Mouse (Mus musculus): ENCODE data around the gene Cnn2. TPM values are rescaled to one million over a fixed set of nuclear protein-coding genes. Genes with fewer than 3 reads are reported as not detected.

Gene Cnn2
- polyA plus RNA-seq (2015; fragmentation: Nextera tagmentation; extraction: Ambion mirVana), result 40.7 and 42.8 TPM in 2 replicates

DNA sequence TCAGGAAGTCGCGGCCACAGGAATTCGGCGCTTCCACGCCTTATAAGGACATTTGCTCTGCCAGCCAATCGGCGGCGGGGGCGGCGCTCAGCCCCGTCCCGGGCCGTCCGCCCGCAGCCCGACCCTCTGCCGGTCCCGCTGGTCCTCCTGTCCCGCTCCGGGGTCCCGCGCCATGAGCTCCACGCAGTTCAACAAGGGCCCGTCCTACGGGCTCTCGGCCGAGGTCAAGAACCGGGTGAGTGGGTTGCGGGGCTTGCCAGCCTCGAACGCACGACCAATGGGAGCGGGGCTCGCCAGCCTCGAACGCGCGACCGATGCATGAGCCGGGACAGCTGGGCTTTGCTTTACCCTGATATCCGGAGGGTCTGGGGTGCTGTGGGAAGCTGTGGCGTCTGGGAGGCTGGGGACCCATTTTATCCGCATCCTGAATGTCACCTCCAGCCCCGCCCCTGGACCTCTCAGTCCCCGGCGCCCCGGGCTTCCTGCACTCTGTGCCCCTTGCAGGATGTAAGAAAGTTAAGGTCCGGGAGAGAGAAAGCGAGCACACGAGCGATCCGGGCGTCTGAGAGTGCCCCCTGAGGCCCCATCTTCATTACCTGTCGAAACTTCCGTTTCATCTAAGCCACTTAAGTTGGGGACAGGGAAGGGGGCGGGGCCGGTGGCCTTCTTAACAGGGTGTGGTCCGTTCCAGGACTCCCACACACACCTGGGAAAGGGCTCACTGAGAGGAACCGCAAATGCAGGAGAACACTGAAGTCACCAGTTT is at the start of gene Cnn2:
TSS of gene Cnn2 (plus strand) at position 79 of the 766 bp plus-strand sequence.
- under 1% methylated on average over 59 of the region's 59 CpGs for WGBS (ENCODE audit: insufficient replicate concordance)
- peaks cover 12% of the 10 kb centered on the region for H3K36me3 ChIP-seq (replicated peaks; ENCODE audit: insufficient read depth, low read length)
- peaks cover 14% of the 10 kb centered on the region for H3K27me3 ChIP-seq (ENCODE audit: insufficient read depth, low read length)
- ATAC-seq (no peak), DNase-seq (peak; percentile 50)
- H3K9ac ChIP-seq (replicated peaks), result peak within 1 kb of the TSS; percentile 73
- peaks cover 31% of the 10 kb centered on the region for H3K4me1 ChIP-seq (ENCODE audit: insufficient read depth)
- H3K4me2 ChIP-seq (ENCODE audit: low read depth, low read length), result peak within 1 kb of the TSS; percentile 78
- no peak for TF ChIP-seq CTCF (IDR thresholded peaks at IDR 0.05; ENCODE audit: low read depth)
- TF ChIP-seq EP300 (IDR thresholded peaks at IDR 0.05; ENCODE audit: low read depth), result no peak
- peak within 1 kb of the TSS; percentile 63 for H3K4me3 ChIP-seq (ENCODE audit: low read depth, low read length)
- peak within 1 kb of the TSS; percentile 88 for H3K27ac ChIP-seq (ENCODE audit: low read depth)
- no peaks in the 10 kb centered on the region for H3K9me3 ChIP-seq (ENCODE audit: low read length)

DNA sequence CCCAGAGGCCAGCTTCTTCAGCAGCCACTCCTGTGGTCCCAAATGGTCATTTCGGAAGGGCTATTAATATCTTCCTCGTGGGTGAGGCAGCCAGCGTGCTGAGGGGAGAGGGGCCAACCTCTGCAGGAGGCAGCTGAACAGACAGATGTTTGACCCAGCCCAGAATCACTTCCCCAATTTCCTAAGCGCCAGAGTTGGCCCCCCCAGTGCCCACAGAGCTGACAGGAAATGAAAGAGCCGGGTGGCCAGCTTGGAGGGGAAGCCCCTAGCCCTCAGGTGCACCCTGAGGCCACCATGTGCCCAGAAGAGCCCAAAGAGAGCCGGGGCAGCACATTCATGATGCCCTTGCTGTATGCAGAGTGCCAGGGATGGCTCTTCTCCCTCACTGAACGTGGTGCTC is 47.6 kb upstream of the Cnn2 start:
- H3K9ac ChIP-seq (replicated peaks), result peak overlapping the region; percentile 27; the same call in 1 of the 2 replicates
- ATAC-seq, result no peak
- H3K4me2 ChIP-seq (ENCODE audit: low read depth, low read length), result peak overlapping the region; percentile 47; the same call in 1 of the 2 replicates
- no peak overlapping the region for H3K4me3 ChIP-seq (ENCODE audit: low read depth, low read length)
- peak; percentile 69 for DNase-seq
- TF ChIP-seq CTCF (IDR thresholded peaks at IDR 0.05; ENCODE audit: low read depth), result no peak
- TF ChIP-seq EP300 (IDR thresholded peaks at IDR 0.05; ENCODE audit: low read depth), result peak; percentile 44; the same call in 1 of the 2 replicates
- H3K36me3 ChIP-seq (replicated peaks; ENCODE audit: insufficient read depth, low read length), result peaks cover 23% of the 10 kb centered on the region
- no peaks in the 10 kb centered on the region for H3K9me3 ChIP-seq (ENCODE audit: low read length)
- peaks cover 89% of the 10 kb centered on the region for H3K4me1 ChIP-seq (ENCODE audit: insufficient read depth)
- peak overlapping the region; percentile 44 for H3K27ac ChIP-seq (ENCODE audit: low read depth)
- WGBS (ENCODE audit: insufficient replicate concordance), result 34% methylated on average over 7 of the region's 7 CpGs
- no peaks in the 10 kb centered on the region for H3K27me3 ChIP-seq (ENCODE audit: insufficient read depth, low read length)

DNA sequence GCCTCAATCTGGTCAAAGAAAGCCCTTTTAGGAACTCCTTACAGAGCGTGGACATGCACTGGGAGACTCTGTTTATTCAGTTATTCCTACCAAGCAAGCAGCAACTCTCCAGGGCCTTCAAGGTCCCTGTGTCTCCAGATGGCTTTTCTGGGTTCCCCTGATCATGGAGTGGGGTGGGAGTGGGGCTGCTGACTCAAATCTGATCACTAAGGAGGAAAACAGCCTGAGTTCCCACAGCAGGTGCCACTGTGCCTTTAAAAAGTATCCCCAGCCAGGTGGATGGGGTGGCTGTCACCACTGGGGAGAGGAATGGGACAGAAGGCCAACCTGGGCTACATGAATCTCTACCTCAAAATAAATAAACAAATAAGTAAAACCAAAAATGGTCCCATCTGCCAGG is 45.4 kb upstream of the Cnn2 start:
- H3K9me3 ChIP-seq (ENCODE audit: low read length), result no peaks in the 10 kb centered on the region
- no peak overlapping the region for H3K4me3 ChIP-seq (ENCODE audit: low read depth, low read length)
- no peak overlapping the region for H3K4me2 ChIP-seq (ENCODE audit: low read depth, low read length)
- no peaks in the 10 kb centered on the region for H3K27me3 ChIP-seq (ENCODE audit: insufficient read depth, low read length)
- ATAC-seq (no peak), DNase-seq (no peak)
- 72% methylated on average over 1 of the region's 1 CpGs for WGBS (ENCODE audit: insufficient replicate concordance)
- peaks cover 77% of the 10 kb centered on the region for H3K4me1 ChIP-seq (ENCODE audit: insufficient read depth)
- H3K36me3 ChIP-seq (replicated peaks; ENCODE audit: insufficient read depth, low read length), result peaks cover 18% of the 10 kb centered on the region
- H3K27ac ChIP-seq (ENCODE audit: low read depth), result peak overlapping the region; percentile 66
- TF ChIP-seq CTCF (IDR thresholded peaks at IDR 0.05; ENCODE audit: low read depth) (no peak), EP300 (IDR thresholded peaks at IDR 0.05; ENCODE audit: low read depth) (no peak)
- no peak overlapping the region; the same call in 1 of the 2 replicates for H3K9ac ChIP-seq (replicated peaks)

DNA sequence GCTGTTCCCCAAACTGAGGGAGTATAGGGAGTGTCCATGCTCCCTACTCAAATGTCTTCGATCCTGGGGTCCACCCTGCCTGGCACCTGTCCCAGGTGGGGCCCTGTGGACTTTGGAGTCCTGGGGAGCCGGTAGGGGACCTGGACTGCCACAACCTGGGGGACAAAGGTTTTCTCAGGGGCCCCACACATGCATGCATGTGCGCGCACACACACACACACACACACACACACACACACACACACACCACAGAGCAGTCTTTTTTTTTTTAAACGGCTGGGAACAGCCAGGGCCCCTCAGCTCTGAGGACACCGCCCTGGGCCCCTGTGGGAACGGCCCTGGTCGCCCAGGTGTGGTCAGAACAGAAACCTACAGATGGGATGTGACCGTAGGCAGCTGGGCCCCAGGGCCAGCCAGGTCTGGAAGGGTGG is 44.9 kb upstream of the Cnn2 start:
- H3K4me1 ChIP-seq (ENCODE audit: insufficient read depth), result peaks cover 72% of the 10 kb centered on the region
- WGBS (ENCODE audit: insufficient replicate concordance), result 30% methylated on average over 9 of the region's 9 CpGs
- no peak for TF ChIP-seq CTCF (IDR thresholded peaks at IDR 0.05; ENCODE audit: low read depth)
- TF ChIP-seq EP300 (IDR thresholded peaks at IDR 0.05; ENCODE audit: low read depth), result no peak
- DNase-seq (no peak), ATAC-seq (peak; percentile 28; the same call in 1 of the 2 replicates)
- H3K27me3 ChIP-seq (ENCODE audit: insufficient read depth, low read length), result no peaks in the 10 kb centered on the region
- H3K27ac ChIP-seq (ENCODE audit: low read depth), result peak overlapping the region; percentile 66
- H3K4me3 ChIP-seq (ENCODE audit: low read depth, low read length), result no peak overlapping the region
- H3K36me3 ChIP-seq (replicated peaks; ENCODE audit: insufficient read depth, low read length), result peaks cover 14% of the 10 kb centered on the region
- H3K9me3 ChIP-seq (ENCODE audit: low read length), result no peaks in the 10 kb centered on the region
- no peak overlapping the region for H3K4me2 ChIP-seq (ENCODE audit: low read depth, low read length)
- no peak overlapping the region; the same call in 1 of the 2 replicates for H3K9ac ChIP-seq (replicated peaks)

DNA sequence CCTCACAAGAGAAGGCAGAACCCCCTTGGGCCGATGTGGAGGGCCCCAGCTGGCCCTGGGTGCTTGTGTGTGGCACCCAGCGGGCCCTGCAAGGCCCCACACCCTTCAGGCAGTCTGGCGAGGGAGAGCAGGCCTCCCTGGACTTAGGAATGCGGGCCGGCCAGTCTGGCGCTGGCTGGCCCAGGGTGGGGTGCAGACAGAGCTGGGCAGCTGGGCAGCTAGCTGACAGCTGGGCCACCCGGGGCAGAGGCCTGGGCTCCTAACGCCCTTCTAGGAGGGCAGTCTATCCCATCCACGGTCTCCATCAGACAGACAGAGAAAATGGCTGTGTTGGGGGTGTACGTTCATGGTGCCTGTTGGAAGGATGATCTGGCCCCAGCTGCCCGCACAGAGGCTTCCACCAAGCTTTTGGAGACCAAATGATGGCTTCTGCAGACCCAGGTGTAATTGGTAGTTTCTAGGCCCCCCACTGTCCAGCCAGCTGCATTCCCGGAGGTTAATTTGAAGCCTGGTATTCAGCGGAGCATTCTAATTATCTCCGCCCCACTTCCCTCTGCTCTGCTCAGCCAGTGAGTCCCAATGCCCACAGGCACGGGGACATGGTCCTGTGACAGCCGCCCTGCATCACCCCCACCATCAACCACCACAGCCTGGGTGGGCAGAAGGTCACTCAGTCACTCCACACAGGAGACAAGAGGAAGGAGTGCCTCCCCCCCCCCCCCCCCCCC is 42.7 kb upstream of the Cnn2 start:
- H3K27ac ChIP-seq (ENCODE audit: low read depth), result peak overlapping the region; percentile 70
- H3K9me3 ChIP-seq (ENCODE audit: low read length), result no peaks in the 10 kb centered on the region
- peak overlapping the region; percentile 57 for H3K4me2 ChIP-seq (ENCODE audit: low read depth, low read length)
- peak overlapping the region; percentile 1; the same call in 1 of the 2 replicates for H3K4me3 ChIP-seq (ENCODE audit: low read depth, low read length)
- peaks cover 31% of the 10 kb centered on the region for H3K36me3 ChIP-seq (replicated peaks; ENCODE audit: insufficient read depth, low read length)
- DNase-seq, result no peak
- 53% methylated on average over 16 of the region's 16 CpGs for WGBS (ENCODE audit: insufficient replicate concordance)
- H3K27me3 ChIP-seq (ENCODE audit: insufficient read depth, low read length), result no peaks in the 10 kb centered on the region
- TF ChIP-seq EP300 (IDR thresholded peaks at IDR 0.05; ENCODE audit: low read depth) (no peak), CTCF (IDR thresholded peaks at IDR 0.05; ENCODE audit: low read depth) (no peak)
- no peak overlapping the region; the same call in 1 of the 2 replicates for H3K9ac ChIP-seq (replicated peaks)
- no peak; the same call in 1 of the 2 replicates for ATAC-seq
- peaks cover 50% of the 10 kb centered on the region for H3K4me1 ChIP-seq (ENCODE audit: insufficient read depth)

Data from liver, postnatal 0 days (tissue).